Mouse (Mus musculus): ENCODE measurements around the gene Specc1.

GRCm38 (mm10) chr11:62128197-62128596 lies 171.6 kb downstream of the Specc1 start:
- TF ChIP-seq EP300 (IDR thresholded peaks at IDR 0.05; ENCODE audit: low read depth in 1 of 2, low read length in 2 of 2) = no peak
- no peak for TF ChIP-seq POLR2AphosphoS2 (IDR thresholded peaks at IDR 0.05; ENCODE audit: low read length)
- no peak for TF ChIP-seq USF2 (IDR thresholded peaks at IDR 0.05; ENCODE audit: borderline replicate concordance in 1 of 2, insufficient read depth in 1 of 2, low read depth in 1 of 2, low read length in 2 of 2)
